Mouse (Mus musculus) kidney, embryonic 14.5 days (tissue): Measurements from ENCODE around the gene Gm42906. TPM values are rescaled to one million over a fixed set of nuclear protein-coding genes. Genes with fewer than 3 reads are reported as not detected.

ENCODE experiments used
- ATAC-seq: fragments of 200-750 bp; cut with Nextera tagmentation; 2 replicates; pipeline ENCODE4 v1.8.0; 2017; ENCODE audit warnings: moderate number of reproducible peaks, mild to moderate bottlenecking, moderate TSS enrichment, moderate library complexity; ENCODE audit not compliant: low FRiP score, low TSS enrichment
- H3K27ac ChIP-seq: fragments of 300-500 bp; sonication (generic); 2 replicates; pipeline ENCODE4 v1.5.1; 2014; ENCODE audit warnings: low read depth, mild to moderate bottlenecking, low read length, moderate library complexity, mixed read lengths
- H3K27me3 ChIP-seq: fragments of 300-500 bp; sonication (generic); 2 replicates; pipeline ENCODE4 v1.6.1; 2014; ENCODE audit warnings: mild to moderate bottlenecking, low read length; ENCODE audit not compliant: control insufficient read depth, insufficient read depth
- H3K36me3 ChIP-seq: fragments of 300-500 bp; sonication (generic); 2 replicates; pipeline ENCODE4 v1.6.1; 2014; ENCODE audit warnings: low read length, mixed read lengths; ENCODE audit not compliant: control insufficient read depth, insufficient read depth
- H3K4me1 ChIP-seq: fragments of 300-500 bp; sonication (generic); 2 replicates; pipeline ENCODE4 v1.6.1; 2014; ENCODE audit warnings: low read length, mixed read lengths; ENCODE audit not compliant: control insufficient read depth, insufficient read depth
- H3K4me2 ChIP-seq: fragments of 300-500 bp; sonication (generic); replicated peaks from 2 replicates; pipeline ENCODE4 v1.6.1; 2014; ENCODE audit warnings: low read depth, mild to moderate bottlenecking, low read length
- H3K4me3 ChIP-seq: fragments of 300-500 bp; sonication (generic); 2 replicates; pipeline ENCODE4 v1.5.1; 2014; ENCODE audit warnings: mild to moderate bottlenecking, low read length
- H3K9ac ChIP-seq: fragments of 300-500 bp; sonication (generic); 2 replicates; pipeline ENCODE4 v1.6.1; 2014; ENCODE audit warnings: low read depth, mild to moderate bottlenecking, low read length, moderate library complexity
- H3K9me3 ChIP-seq: fragments of 300-500 bp; sonication (generic); 2 replicates; pipeline ENCODE4 v1.6.1; 2016; ENCODE audit warnings: low read length; ENCODE audit not compliant: control insufficient read depth
- WGBS: fragments of 180-500 bp; shearing (Covaris S2); extraction: QIAGEN DNeasy Blood & Tissue Kit; methylation state at CpG from one replicate; pipeline ENCODE4 v1.1.7; 2014; 5-methylcytosine and 5-hydroxymethylcytosine counted together
- polyA plus RNA-seq: library from polyadenylated mRNA; unstranded; fragments of >200 nt; fragmentation: Nextera tagmentation; extraction: Ambion mirVana; gene quantifications from 2 replicates; pipeline ENCODE4 v1.2.1, GENCODE M21; 2014

The Gm42906 gene
- polyA plus RNA-seq, 1 experiment from 2014 or later, result not detected

- H3K36me3 ChIP-seq, result peaks cover 22% of the 10 kb centered on the region
These were observed 381.0 kb downstream of the Gm42906 start for GRCm38 (mm10) chr5:151046917-151047316.

GRCm38 (mm10) chr5:151046131-151046530 lies 381.8 kb downstream of the Gm42906 start:
- Histone ChIP-seq H3K27ac (no peak overlapping the region), H3K4me1 (no peaks in the 10 kb centered on the region), H3K27me3 (no peaks in the 10 kb centered on the region), H3K4me2 (no peak overlapping the region), H3K4me3 (no peak overlapping the region), H3K9ac (no peak overlapping the region), H3K36me3 (peaks cover 26% of the 10 kb centered on the region), H3K9me3 (no peaks in the 10 kb centered on the region)
- WGBS, result 97% methylated on average over 6 of the region's 6 CpGs
- no peak for ATAC-seq

More at GRCm38 (mm10) chr5:151046917-151047316, 381.0 kb downstream of the Gm42906 start:
- H3K4me3 ChIP-seq, result no peak overlapping the region
- H3K4me2 ChIP-seq, result no peak overlapping the region
- no peak overlapping the region for H3K9ac ChIP-seq
- no peaks in the 10 kb centered on the region for H3K4me1 ChIP-seq
- ATAC-seq, result no peak
- H3K27ac ChIP-seq, result no peak overlapping the region; the same call in 1 of the 2 replicates
- peaks cover under 1% of the 10 kb centered on the region; the same call in 1 of the 2 replicates for H3K9me3 ChIP-seq
- WGBS, result 68% methylated on average over 7 of the region's 7 CpGs
- H3K27me3 ChIP-seq, result no peaks in the 10 kb centered on the region

DNA sequence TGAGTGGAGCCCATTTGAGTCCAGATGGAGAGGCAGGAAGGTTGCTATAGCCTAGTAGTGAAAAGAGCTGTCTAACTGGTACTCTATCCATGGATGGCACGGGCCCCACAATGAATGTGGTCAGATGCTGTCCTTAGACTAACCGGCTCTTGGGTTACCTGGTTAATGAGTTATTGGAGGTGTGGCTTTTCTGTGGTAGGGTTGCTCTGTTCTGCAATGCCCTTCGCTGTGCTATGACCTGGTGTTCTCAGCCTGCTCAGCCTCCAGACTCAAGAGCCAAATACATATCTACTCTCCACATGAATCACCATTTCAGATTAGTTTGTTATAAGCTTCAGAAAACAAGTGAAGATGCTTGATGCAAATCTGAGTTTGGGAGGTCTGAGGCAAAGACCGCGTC lies 385.1 kb downstream of the Gm42906 start:
- 88% methylated on average over 5 of the region's 5 CpGs for WGBS
- Histone ChIP-seq H3K9ac (no peak overlapping the region), H3K4me2 (no peak overlapping the region), H3K4me3 (no peak overlapping the region), H3K36me3 (peaks cover 28% of the 10 kb centered on the region), H3K27ac (no peak overlapping the region), H3K4me1 (no peaks in the 10 kb centered on the region), H3K27me3 (no peaks in the 10 kb centered on the region), H3K9me3 (no peaks in the 10 kb centered on the region)
- no peak for ATAC-seq

- no peaks in the 10 kb centered on the region for H3K4me1 ChIP-seq
- 91% methylated on average over 7 of the region's 7 CpGs for WGBS
- H3K27ac ChIP-seq, result no peak overlapping the region
- no peak overlapping the region for H3K9ac ChIP-seq
- no peak for ATAC-seq
- H3K4me3 ChIP-seq, result no peak overlapping the region
- H3K27me3 ChIP-seq, result no peaks in the 10 kb centered on the region
- no peak overlapping the region for H3K4me2 ChIP-seq
- H3K36me3 ChIP-seq, result peaks cover 15% of the 10 kb centered on the region; the same call in 1 of the 2 replicates
- no peaks in the 10 kb centered on the region for H3K9me3 ChIP-seq
These were observed 390.1 kb downstream of the Gm42906 start for GRCm38 (mm10) chr5:151037871-151038270.

GRCm38 (mm10) chr5:151034715-151035512 lies 393.0 kb downstream of the Gm42906 start:
- no peak overlapping the region for H3K4me3 ChIP-seq
- H3K36me3 ChIP-seq, result peaks cover 6% of the 10 kb centered on the region; the same call in 1 of the 2 replicates
- H3K4me1 ChIP-seq, result 0 out of 2 replicates have a peak, but pooled peaks cover 2% of the 10 kb centered on the region
- no peak for ATAC-seq
- no peak overlapping the region for H3K4me2 ChIP-seq
- 65% methylated on average over 9 of the region's 9 CpGs for WGBS
- no peaks in the 10 kb centered on the region for H3K27me3 ChIP-seq
- no peaks in the 10 kb centered on the region for H3K9me3 ChIP-seq
- H3K9ac ChIP-seq, result no peak overlapping the region
- no peak overlapping the region for H3K27ac ChIP-seq

DNA sequence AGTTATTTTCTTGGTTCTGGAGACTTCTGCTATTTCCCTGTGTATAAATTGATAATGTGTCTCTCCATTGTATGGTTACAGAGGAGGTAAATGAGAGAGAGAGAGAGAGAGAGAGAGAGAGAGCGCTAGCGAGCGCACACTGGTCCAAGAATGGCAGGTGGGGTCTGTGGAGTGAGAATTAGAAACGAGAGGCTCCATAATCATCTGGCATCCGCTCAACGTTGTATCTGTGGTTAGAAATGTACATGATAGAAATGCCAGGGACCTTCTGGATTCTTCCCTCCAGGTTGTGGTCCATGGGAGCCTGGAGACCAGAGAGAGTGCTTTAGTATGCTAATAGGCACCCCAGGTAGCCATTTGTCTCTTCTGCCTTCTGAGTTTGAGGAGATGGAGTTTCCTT lies 399.1 kb downstream of the Gm42906 start:
- Histone ChIP-seq H3K4me1 (0 out of 2 replicates have a peak, but pooled peaks cover 2% of the 10 kb centered on the region), H3K9ac (no peak overlapping the region), H3K9me3 (no peaks in the 10 kb centered on the region), H3K36me3 (no peaks in the 10 kb centered on the region), H3K4me3 (no peak overlapping the region), H3K27me3 (no peaks in the 10 kb centered on the region), H3K4me2 (no peak overlapping the region), H3K27ac (no peak overlapping the region)
- 77% methylated on average over 6 of the region's 6 CpGs for WGBS
- ATAC-seq, result no peak

GRCm38 (mm10) chr5:151027171-151027570 lies 400.8 kb downstream of the Gm42906 start:
- ATAC-seq, result no peak
- no peak overlapping the region for H3K4me2 ChIP-seq
- H3K27me3 ChIP-seq, result no peaks in the 10 kb centered on the region
- H3K9ac ChIP-seq, result no peak overlapping the region
- no peak overlapping the region for H3K27ac ChIP-seq
- no peak overlapping the region for H3K4me3 ChIP-seq
- H3K4me1 ChIP-seq, result 0 out of 2 replicates have a peak, but pooled peaks cover 2% of the 10 kb centered on the region
- no peaks in the 10 kb centered on the region for H3K9me3 ChIP-seq
- H3K36me3 ChIP-seq, result no peaks in the 10 kb centered on the region
- 51% methylated on average over 7 of the region's 7 CpGs for WGBS

DNA sequence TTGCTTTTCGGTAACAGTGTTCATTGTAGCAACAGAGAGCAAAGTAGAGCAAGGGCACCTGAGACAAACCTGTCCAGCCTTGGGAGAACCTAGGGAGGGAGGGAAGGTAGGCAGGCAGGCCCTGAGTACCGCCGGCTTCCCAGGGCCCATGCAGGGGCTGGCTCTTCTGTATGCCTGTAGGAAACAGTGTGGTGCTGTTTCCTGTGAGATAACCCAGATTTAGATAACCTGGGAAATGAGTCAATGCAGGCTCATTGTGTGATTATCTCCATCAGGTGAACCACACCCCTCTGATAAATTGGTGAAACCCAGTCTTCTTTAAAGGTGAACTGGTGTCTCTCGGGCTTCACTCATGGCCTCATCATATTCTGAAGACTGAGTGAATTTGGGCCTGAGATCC lies 401.9 kb downstream of the Gm42906 start:
- no peak overlapping the region for H3K4me3 ChIP-seq
- WGBS, result 89% methylated on average over 4 of the region's 4 CpGs
- no peak overlapping the region for H3K27ac ChIP-seq
- H3K9me3 ChIP-seq, result no peaks in the 10 kb centered on the region
- H3K4me1 ChIP-seq, result no peaks in the 10 kb centered on the region
- no peaks in the 10 kb centered on the region for H3K27me3 ChIP-seq
- ATAC-seq, result no peak
- H3K36me3 ChIP-seq, result no peaks in the 10 kb centered on the region
- H3K9ac ChIP-seq, result no peak overlapping the region
- no peak overlapping the region for H3K4me2 ChIP-seq

DNA sequence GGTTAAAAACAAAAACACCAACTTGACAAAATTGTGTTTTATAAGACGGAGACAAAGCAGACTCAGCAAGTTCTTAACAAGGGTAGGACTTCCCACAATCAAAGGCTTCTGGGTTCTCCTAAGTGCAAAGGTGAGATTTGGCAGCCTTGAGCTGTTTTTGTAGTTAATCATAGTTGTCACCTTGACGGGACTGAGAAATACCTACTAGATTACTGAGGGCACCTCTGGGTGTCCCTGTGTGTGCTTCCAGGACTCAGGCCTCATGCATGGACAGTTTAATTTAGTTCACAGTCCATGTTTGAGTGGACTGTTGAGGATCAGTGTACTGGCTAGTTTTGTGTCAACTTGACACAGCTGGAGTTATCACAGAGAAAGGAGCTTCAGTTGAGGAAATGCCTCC lies 403.5 kb downstream of the Gm42906 start:
- ATAC-seq, result no peak
- Histone ChIP-seq H3K27me3 (no peaks in the 10 kb centered on the region), H3K36me3 (no peaks in the 10 kb centered on the region), H3K4me3 (no peak overlapping the region), H3K4me2 (no peak overlapping the region), H3K4me1 (no peaks in the 10 kb centered on the region), H3K9ac (no peak overlapping the region), H3K9me3 (no peaks in the 10 kb centered on the region), H3K27ac (no peak overlapping the region)
- 73% methylated on average over 2 of the region's 2 CpGs for WGBS
